Mouse (Mus musculus) spleen, postnatal 10 days (tissue): ENCODE results near the gene Flad1.

ENCODE experiments used
- DNase-seq, 2 experiments: peaks; one replicate each; pipeline ENCODE4 v3.0.0; 2021 to 2022; ENCODE audit warnings: low spot score in 2 of 2

Gene Flad1

GRCm38 (mm10) chr3:89411490-89412393 lies at the start of gene Flad1:
Gene Flad1, minus strand, starts transcription at chr3:89411870.
- peak; percentile 95 to 99 for DNase-seq

GRCm38 (mm10) chr3:89458965-89459807 lies 47.5 kb upstream of the Flad1 start:
- DNase-seq: peak; percentile 94 to 98

- peak in 1 of 2 experiments; percentile 51 for DNase-seq
These were observed 46.8 kb upstream of the Flad1 start for GRCm38 (mm10) chr3:89458372-89458964.

GRCm38 (mm10) chr3:89456726-89457665 lies 45.3 kb upstream of the Flad1 start:
- DNase-seq: peak; percentile 74 to 91

GRCm38 (mm10) chr3:89455786-89456285 lies 44.2 kb upstream of the Flad1 start:
- DNase-seq: no peak

GRCm38 (mm10) chr3:89454401-89455177 lies 42.9 kb upstream of the Flad1 start, which contains the start of gene Pmvk:
Gene Pmvk, plus strand, starts transcription at chr3:89454541.
- no peak for DNase-seq

- no peak for DNase-seq
These were observed 40.2 kb upstream of the Flad1 start for GRCm38 (mm10) chr3:89451916-89452315.

GRCm38 (mm10) chr3:89449541-89449940 lies 37.9 kb upstream of the Flad1 start:
- DNase-seq: peak; percentile 76 to 88

- peak in 1 of 2 experiments; percentile 57 for DNase-seq
These were observed 37.3 kb upstream of the Flad1 start for GRCm38 (mm10) chr3:89448720-89449537.

GRCm38 (mm10) chr3:89440691-89441090 lies 29.0 kb upstream of the Flad1 start:
- DNase-seq: no peak

- no peak for DNase-seq
These were observed 25.6 kb upstream of the Flad1 start for GRCm38 (mm10) chr3:89437269-89437668.

- DNase-seq: peak in 1 of 2 experiments; percentile 64
These were observed 24.8 kb upstream of the Flad1 start, which contains the start of gene Pbxip1 for GRCm38 (mm10) chr3:89436176-89437113. Gene Pbxip1, plus strand, starts transcription at chr3:89436706.

- DNase-seq: no peak
These were observed 23.4 kb upstream of the Flad1 start for GRCm38 (mm10) chr3:89435041-89435440.

GRCm38 (mm10) chr3:89434532-89434931 lies 22.9 kb upstream of the Flad1 start:
- DNase-seq: no peak

- DNase-seq: no peak
These were observed 20.9 kb upstream of the Flad1 start for GRCm38 (mm10) chr3:89432606-89433005.

GRCm38 (mm10) chr3:89430171-89431159 lies 18.8 kb upstream of the Flad1 start, which contains the start of gene Pygo2:
Gene Pygo2, plus strand, starts transcription at chr3:89430214.
- peak; percentile 78 to 90 for DNase-seq
